Mouse (Mus musculus): ENCODE results near the gene Dnase1l3.

Dnase1l3 gene

GRCm38 (mm10) chr14:7977471-7977870 is 16.9 kb downstream of the Dnase1l3 start:
- no peak for DNase-seq (ENCODE audit: low spot score)

GRCm38 (mm10) chr14:7975177-7975576 is 19.2 kb downstream of the Dnase1l3 start:
- DNase-seq (ENCODE audit: low spot score): no peak

- DNase-seq (ENCODE audit: low spot score): no peak
Observed at GRCm38 (mm10) chr14:7974643-7975042, 19.7 kb downstream of the Dnase1l3 start.

GRCm38 (mm10) chr14:7971889-7972493 is 22.4 kb downstream of the Dnase1l3 start:
- DNase-seq (ENCODE audit: low spot score): no peak

- DNase-seq (ENCODE audit: low spot score): peak; percentile 75
Observed at GRCm38 (mm10) chr14:7964219-7964889, 30.0 kb downstream of the Dnase1l3 start.

- no peak for DNase-seq (ENCODE audit: low spot score)
Observed at GRCm38 (mm10) chr14:7963160-7963559, 31.2 kb downstream of the Dnase1l3 start.

- no peak for DNase-seq (ENCODE audit: low spot score)
Observed at GRCm38 (mm10) chr14:7962626-7963025, 31.7 kb downstream of the Dnase1l3 start.

- no peak for DNase-seq (ENCODE audit: low spot score)
Observed at GRCm38 (mm10) chr14:7961714-7962113, 32.7 kb downstream of the Dnase1l3 start.

GRCm38 (mm10) chr14:7960616-7961015 is 33.8 kb downstream of the Dnase1l3 start:
- no peak for DNase-seq (ENCODE audit: low spot score)

- DNase-seq (ENCODE audit: low spot score): no peak
Observed at GRCm38 (mm10) chr14:7957049-7957448, 37.3 kb downstream of the Dnase1l3 start, which contains the start of gene Gm45521. Gm45521 (plus strand) TSS chr14:7957288.

GRCm38 (mm10) chr14:7956427-7956826 is 37.9 kb downstream of the Dnase1l3 start:
- peak; percentile 76 for DNase-seq (ENCODE audit: low spot score)

GRCm38 (mm10) chr14:7954071-7954471 is 40.3 kb downstream of the Dnase1l3 start:
- peak; percentile 69 for DNase-seq (ENCODE audit: low spot score)

- DNase-seq (ENCODE audit: low spot score): peak; percentile 35
Observed at GRCm38 (mm10) chr14:7952610-7953254, 41.6 kb downstream of the Dnase1l3 start.

GRCm38 (mm10) chr14:7951234-7951633 is 43.1 kb downstream of the Dnase1l3 start:
- DNase-seq (ENCODE audit: low spot score): no peak

GRCm38 (mm10) chr14:7945261-7945660 is 49.1 kb downstream of the Dnase1l3 start:
- DNase-seq (ENCODE audit: low spot score): no peak

- DNase-seq (ENCODE audit: low spot score): no peak
Observed at GRCm38 (mm10) chr14:7944349-7945039, 49.9 kb downstream of the Dnase1l3 start.

GRCm38 (mm10) chr14:7943801-7944135 is 50.6 kb downstream of the Dnase1l3 start:
- no peak for DNase-seq (ENCODE audit: low spot score)

GRCm38 (mm10) chr14:7943101-7943800 is 51.1 kb downstream of the Dnase1l3 start:
- DNase-seq (ENCODE audit: low spot score): peak; percentile 34

GRCm38 (mm10) chr14:7941413-7941812 is 53.0 kb downstream of the Dnase1l3 start:
- DNase-seq (ENCODE audit: low spot score): no peak

GRCm38 (mm10) chr14:7938809-7939784 is 55.3 kb downstream of the Dnase1l3 start:
- no peak for DNase-seq (ENCODE audit: low spot score)

Measured in urinary bladder, postnatal 14 days (tissue).